Mouse (Mus musculus) olfactory bulb, adult 2 months (tissue): ENCODE data around the gene Gm18336. TPM values are rescaled to one million over a fixed set of nuclear protein-coding genes. Genes with fewer than 3 reads are reported as not detected.

Source experiments
- H3K27ac ChIP-seq: fragments of 200-500 bp; 2 replicates; pipeline ENCODE4 v1.5.1; 2012; ENCODE audit warnings: low read depth, low read length; ENCODE audit not compliant: insufficient read depth
- H3K4me1 ChIP-seq: fragments of 200-500 bp; 2 replicates; pipeline ENCODE4 v1.6.1; 2012; ENCODE audit warnings: low read length; ENCODE audit not compliant: control insufficient read depth, insufficient read depth
- H3K4me3 ChIP-seq: fragments of 200-500 bp; 2 replicates; pipeline ENCODE4 v1.5.1; 2012; ENCODE audit warnings: mild to moderate bottlenecking, low read depth, low read length, moderate library complexity; ENCODE audit not compliant: insufficient read depth
- CTCF ChIP-seq: fragments of 200-500 bp; IDR thresholded peaks from 2 replicates; pipeline ENCODE4 v1.5.1; 2012; ENCODE audit warnings: low read depth, mild to moderate bottlenecking, low read length, moderate library complexity; ENCODE audit not compliant: insufficient read depth
- POLR2A ChIP-seq: fragments of 200-500 bp; IDR thresholded peaks from 2 replicates; pipeline ENCODE4 v1.6.1; 2012; ENCODE audit warnings: mild to moderate bottlenecking, low read depth, low read length, moderate library complexity; ENCODE audit not compliant: insufficient read depth
- WGBS: fragments of 180-500 bp; shearing (Covaris S2); methylation state at CpG from one replicate; pipeline ENCODE4 v1.1.7; 2018; 5-methylcytosine and 5-hydroxymethylcytosine counted together
- polyA plus RNA-seq: library from polyadenylated mRNA; stranded (reverse); fragments of >200 nt; gene quantifications from 2 replicates; pipeline ENCODE4 v1.2.4, GENCODE M21; 2012; ENCODE audit warnings: low replicate concordance; ENCODE audit not compliant: missing spikeins, insufficient read depth, insufficient read length

Gene Gm18336
- polyA plus RNA-seq, 1 experiment, result not detected

GRCm38 (mm10) chrX:73396446-73396845 is 2.1 kb downstream of the Gm18336 start:
- TF ChIP-seq POLR2A, result no peak
- TF ChIP-seq CTCF, result no peak
- Histone ChIP-seq H3K4me1 (no peaks in the 10 kb centered on the region), H3K27ac (no peak overlapping the region), H3K4me3 (no peak overlapping the region)
- WGBS, result 92% methylated on average over 1 of the region's 1 CpGs

GRCm38 (mm10) chrX:73391481-73391880 is 7.1 kb downstream of the Gm18336 start:
- Histone ChIP-seq H3K27ac (no peak overlapping the region), H3K4me1 (no peaks in the 10 kb centered on the region), H3K4me3 (no peak overlapping the region)
- WGBS, result 71% methylated on average over 4 of the region's 4 CpGs
- TF ChIP-seq POLR2A (no peak), CTCF (no peak)

GRCm38 (mm10) chrX:73384924-73385323 is 13.6 kb downstream of the Gm18336 start:
- no peak overlapping the region for H3K27ac ChIP-seq

GRCm38 (mm10) chrX:73384419-73384818 is 14.1 kb downstream of the Gm18336 start:
- no peak for TF ChIP-seq POLR2A
- TF ChIP-seq CTCF, result no peak
- Histone ChIP-seq H3K27ac (no peak overlapping the region), H3K4me3 (no peak overlapping the region), H3K4me1 (no peaks in the 10 kb centered on the region)
- 42% methylated on average over 6 of the region's 6 CpGs for WGBS

More at GRCm38 (mm10) chrX:73384924-73385323, 13.6 kb downstream of the Gm18336 start:
- TF ChIP-seq POLR2A, result no peak
- Histone ChIP-seq H3K4me1 (no peaks in the 10 kb centered on the region), H3K4me3 (no peak overlapping the region)
- 29% methylated on average over 1 of the region's 1 CpGs for WGBS

GRCm38 (mm10) chrX:73363291-73363690 is 35.2 kb downstream of the Gm18336 start:
- H3K4me3 ChIP-seq, result no peak overlapping the region
- no peak for TF ChIP-seq CTCF
- no peak for TF ChIP-seq POLR2A
- no peak overlapping the region for H3K27ac ChIP-seq
- no peaks in the 10 kb centered on the region for H3K4me1 ChIP-seq

GRCm38 (mm10) chrX:73356719-73357118 is 41.8 kb downstream of the Gm18336 start:
- H3K4me3 ChIP-seq, result no peak overlapping the region
- no peak overlapping the region for H3K27ac ChIP-seq
- no peak for TF ChIP-seq POLR2A
- TF ChIP-seq CTCF, result no peak
- peaks cover 5% of the 10 kb centered on the region; the same call in 1 of the 2 replicates for H3K4me1 ChIP-seq
- WGBS, result 80% methylated on average over 1 of the region's 1 CpGs

- WGBS, result 85% methylated on average over 2 of the region's 2 CpGs
- Histone ChIP-seq H3K4me3 (no peak overlapping the region), H3K27ac (no peak overlapping the region), H3K4me1 (peaks cover 5% of the 10 kb centered on the region; the same call in 1 of the 2 replicates)
- TF ChIP-seq POLR2A (no peak), CTCF (no peak)
Measured at GRCm38 (mm10) chrX:73356163-73356562, 42.4 kb downstream of the Gm18336 start.

Other genes starting within 250 kb of the Gm18336 start
- not detected in 2 replicates for gene Xlr5b, start 249.9 kb downstream of the Gm18336 start, polyA plus RNA-seq
- not detected in 2 replicates for gene DXBay18, start 249.3 kb downstream of the Gm18336 start, polyA plus RNA-seq
- gene Spin2d, start 221.7 kb downstream of the Gm18336 start, polyA plus RNA-seq, result not detected in 2 replicates
- not detected in 2 replicates for gene Xlr3b, start 206.5 kb downstream of the Gm18336 start, polyA plus RNA-seq
- not detected in 2 replicates for gene Xlr4b, start 184.4 kb downstream of the Gm18336 start, polyA plus RNA-seq
- gene F8a, start 170.4 kb downstream of the Gm18336 start, polyA plus RNA-seq, result not detected in 2 replicates
- not detected in 2 replicates for gene Xlr4c, start 155.6 kb downstream of the Gm18336 start, polyA plus RNA-seq
- not detected in 2 replicates for gene Xlr3c, start 133.3 kb downstream of the Gm18336 start, polyA plus RNA-seq
- gene Xlr5a, start 105.8 kb downstream of the Gm18336 start, polyA plus RNA-seq, result not detected in 2 replicates
- gene Xlr5c, start 105.8 kb downstream of the Gm18336 start, polyA plus RNA-seq, result not detected in 2 replicates
- not detected in 2 replicates for gene Gm45015, start 61.9 kb downstream of the Gm18336 start, polyA plus RNA-seq
- gene Zfp275, start 56.1 kb downstream of the Gm18336 start, polyA plus RNA-seq, result not detected in 2 replicates
- not detected in 2 replicates for gene Zfp92, start 12.4 kb upstream of the Gm18336 start, polyA plus RNA-seq
- gene Trex2, start 36.6 kb upstream of the Gm18336 start, polyA plus RNA-seq, result not detected in 2 replicates
- not detected in 2 replicates for gene Haus7, start 60.3 kb upstream of the Gm18336 start, polyA plus RNA-seq
- not detected in 2 replicates for gene Bgn, start 84.9 kb upstream of the Gm18336 start, polyA plus RNA-seq
- not detected in 2 replicates for gene Atp2b3, start 104.3 kb upstream of the Gm18336 start, polyA plus RNA-seq
- gene Dusp9, start 240.7 kb upstream of the Gm18336 start, polyA plus RNA-seq, result not detected in 2 replicates